Mouse (Mus musculus): ENCODE measurements around the gene Spop.

DNA sequence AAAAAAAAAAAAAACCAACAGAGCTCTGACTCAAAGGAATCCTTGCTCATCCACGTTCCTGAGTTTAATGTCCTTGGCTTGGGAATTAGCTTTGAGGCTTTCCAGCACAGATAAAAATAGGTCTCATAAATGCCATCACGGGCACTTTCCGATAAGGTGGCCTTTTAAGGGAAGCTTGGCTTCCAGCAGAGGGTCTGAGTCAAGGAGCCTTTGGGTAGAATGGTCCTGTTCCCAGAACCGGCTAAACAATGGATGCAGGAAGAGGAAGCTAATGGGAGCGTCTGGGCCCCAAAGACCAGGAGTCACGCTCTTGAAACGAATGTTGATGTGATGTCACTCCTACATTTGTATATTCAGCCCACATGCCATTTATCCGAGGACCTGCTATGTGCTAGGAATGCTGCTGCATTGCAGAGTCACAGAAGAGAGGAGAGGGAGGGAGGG is 11.2 kb upstream of the Spop start:
- TF ChIP-seq POLR2A (IDR thresholded peaks at IDR 0.05; ENCODE audit: insufficient read depth, low read length) (no peak), CTCF (IDR thresholded peaks at IDR 0.05; ENCODE audit: low read depth, low read length) (no peak), EP300 (IDR thresholded peaks at IDR 0.05; ENCODE audit: insufficient read depth, low read depth, low read length) (no peak)
